Mouse (Mus musculus): ENCODE data around the gene Gmpr2.

GRCm38 (mm10) chr14:55701131-55701530 lies 29.4 kb downstream of the Gmpr2 start:
- TF ChIP-seq EP300 (IDR thresholded peaks at IDR 0.05; ENCODE audit: low read depth): no peak
- TF ChIP-seq CTCF (IDR thresholded peaks at IDR 0.05; ENCODE audit: low read depth): no peak
